Mouse (Mus musculus) neural tube, postnatal 0 days (tissue): ENCODE measurements around the gene Padi2. TPM values are rescaled to one million over a fixed set of nuclear protein-coding genes. Genes with fewer than 3 reads are reported as not detected.

Experiments used
- polyA plus RNA-seq: library from polyadenylated mRNA; unstranded; fragments of >200 nt; fragmentation: Nextera tagmentation; extraction: Ambion mirVana; gene quantifications from 2 replicates; pipeline ENCODE4 v1.2.1, GENCODE M21; 2015

Gene Padi2
- polyA plus RNA-seq: 3.7 and 3.8 TPM in 2 replicates

DNA sequence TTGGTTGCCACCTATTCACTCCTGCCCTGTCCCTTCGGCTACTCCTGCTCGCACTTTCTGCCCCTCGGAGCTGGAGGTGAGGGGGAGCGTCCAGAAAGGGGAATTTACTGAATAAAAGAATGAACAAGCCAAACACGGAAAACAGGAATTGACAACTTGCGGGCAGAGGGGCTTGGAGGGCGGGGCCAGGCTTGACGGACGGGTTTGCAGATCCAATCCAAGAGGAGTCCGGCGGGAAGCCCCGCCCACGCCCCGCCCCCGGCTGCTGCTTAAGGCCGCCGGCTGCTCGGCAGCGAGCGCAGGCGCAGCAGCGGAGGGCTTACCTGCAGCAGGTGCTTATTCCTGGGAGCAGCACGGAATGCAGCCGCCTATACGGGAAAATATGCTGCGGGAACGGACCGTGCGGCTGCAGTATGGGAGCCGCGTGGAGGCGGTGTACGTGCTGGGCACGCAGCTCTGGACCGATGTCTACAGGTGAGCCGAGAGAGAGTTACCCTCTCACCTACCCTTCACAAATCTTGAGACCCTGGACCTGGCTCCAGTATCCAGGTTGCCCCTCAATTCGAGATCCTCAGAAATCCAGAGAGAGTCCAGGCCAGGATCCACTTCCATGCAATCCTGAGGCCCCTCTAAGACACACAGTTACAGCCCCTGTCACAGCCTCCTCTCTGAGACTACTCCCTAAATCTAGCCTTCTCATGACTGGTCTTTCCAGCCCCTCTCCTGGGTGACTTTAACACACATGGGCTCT, at the start of gene Padi2:
Padi2 (plus strand) TSS at position 269 of the 751 bp plus-strand sequence.

DNA sequence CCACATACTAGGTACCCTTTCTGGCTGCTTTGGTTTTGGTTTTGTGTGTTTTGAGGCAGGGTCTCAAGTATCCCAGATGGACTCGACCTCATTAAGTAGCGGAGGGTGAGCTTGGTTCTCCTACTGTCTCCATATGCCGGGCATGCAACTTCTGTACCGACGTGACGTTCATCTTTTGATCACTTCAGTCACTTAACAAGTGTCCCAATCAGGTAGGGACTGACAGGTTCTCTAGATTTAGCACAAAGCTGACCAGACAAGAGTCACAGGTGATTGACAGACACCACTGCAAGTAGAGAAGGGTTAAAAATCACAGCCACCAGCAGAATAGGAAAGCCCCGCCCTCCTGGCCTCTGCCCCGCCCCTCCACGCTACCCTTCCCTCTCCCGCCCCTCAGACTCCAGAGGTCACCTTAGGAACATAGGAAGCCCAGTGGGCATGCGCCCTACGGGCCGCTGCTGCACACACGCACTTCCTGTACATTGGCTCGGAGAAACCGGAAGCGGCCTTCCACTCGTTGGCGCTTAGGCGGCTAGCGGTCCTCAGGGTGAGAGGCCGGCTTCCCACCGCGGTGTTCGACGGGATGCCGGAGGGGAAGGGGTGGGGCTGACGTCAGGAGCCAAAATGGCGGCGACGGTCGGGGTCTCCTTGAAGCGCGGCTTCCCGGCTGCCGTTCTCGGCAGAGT, 54.8 kb downstream of the Padi2 start, which contains the start of gene Sdhb:
Sdhb (plus strand) TSS at position 423 of the 686 bp plus-strand sequence.

DNA sequence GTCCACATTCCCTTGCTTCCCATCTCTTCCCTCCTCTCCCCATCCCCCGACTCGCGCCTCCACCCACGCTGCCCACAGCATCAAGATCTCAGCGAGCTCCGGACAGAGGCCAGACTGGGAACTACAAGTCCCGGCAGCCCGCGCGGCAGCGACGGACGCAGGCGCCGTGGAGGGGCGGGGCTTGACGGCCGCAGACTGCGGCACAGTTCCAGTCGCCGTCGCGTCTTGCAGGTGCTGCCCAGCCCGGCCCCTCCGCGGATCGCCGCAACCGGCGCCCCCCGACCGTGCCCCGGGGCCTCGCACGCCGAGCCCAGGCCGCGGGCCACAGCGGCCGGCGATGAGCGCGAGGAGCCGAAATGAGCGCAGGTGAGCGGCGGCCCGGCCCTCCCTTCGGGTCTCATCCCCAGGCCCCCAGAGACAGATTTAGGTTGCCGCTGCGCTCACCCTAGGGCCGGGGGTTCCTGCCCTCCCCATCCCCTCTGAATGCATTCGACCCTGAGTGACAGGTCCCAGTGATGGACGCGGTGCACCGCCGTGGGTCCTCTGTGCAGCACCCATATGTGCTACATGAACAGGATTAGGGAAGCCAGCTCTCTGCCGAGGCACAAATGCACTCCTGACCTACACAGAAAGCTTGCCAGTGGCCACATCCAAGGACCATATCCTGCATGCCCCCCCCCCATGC, 80.7 kb downstream of the Padi2 start, which contains the start of gene Atp13a2:
Atp13a2 (plus strand) TSS at position 163 of the 685 bp plus-strand sequence.

Other genes with a start within 250 kb of the Padi2 start
- gene Arhgef10l, start 240.3 kb upstream of the Padi2 start, polyA plus RNA-seq: 20.1 and 20.2 TPM in 2 replicates
- gene Rcc2, start 205.8 kb upstream of the Padi2 start, polyA plus RNA-seq: 14.6 and 17.5 TPM in 2 replicates
- gene Padi6, start 163.7 kb upstream of the Padi2 start, polyA plus RNA-seq: 0.10 and 0.13 TPM in 2 replicates
- gene Padi4, start 132.1 kb upstream of the Padi2 start, polyA plus RNA-seq: 0.08 TPM in 1 of 2 replicates, not detected in the other
- gene Padi3, start 95.7 kb upstream of the Padi2 start, polyA plus RNA-seq: 0.14 TPM in 1 of 2 replicates, not detected in the other
- gene Padi1, start 60.6 kb upstream of the Padi2 start, polyA plus RNA-seq: 0.11 TPM in 1 of 2 replicates, not detected in the other
- gene Sdhb, start 54.9 kb downstream of the Padi2 start, polyA plus RNA-seq: 611 and 636 TPM in 2 replicates
- 176 and 204 TPM in 2 replicates for gene Atp13a2, start 80.5 kb downstream of the Padi2 start, polyA plus RNA-seq
- 137 and 164 TPM in 2 replicates for gene Mfap2, start 104.1 kb downstream of the Padi2 start, polyA plus RNA-seq
- gene Crocc, start 154.2 kb downstream of the Padi2 start, polyA plus RNA-seq: 3.4 TPM in 2 replicates
- 56.6 and 57.3 TPM in 2 replicates for gene Necap2, start 172.0 kb downstream of the Padi2 start, polyA plus RNA-seq
- gene Spata21, start 182.0 kb downstream of the Padi2 start, polyA plus RNA-seq: 1.8 and 1.9 TPM in 2 replicates
- 17.0 and 17.4 TPM in 2 replicates for gene Szrd1, start 233.4 kb downstream of the Padi2 start, polyA plus RNA-seq
- 17.6 and 18.1 TPM in 2 replicates for gene Fbxo42, start 241.6 kb downstream of the Padi2 start, polyA plus RNA-seq